Mouse (Mus musculus) megakaryocyte, embryonic 14.5 days (primary cell): ENCODE results near the gene Mrpl39.

Experiments
- FLI1 ChIP-seq: IDR thresholded peaks from 2 replicates; pipeline ENCODE4 v1.6.1; 2012; ENCODE audit warnings: low read length, inconsistent platforms, mixed read lengths
- GATA1 ChIP-seq: IDR thresholded peaks from 3 replicates; pipeline ENCODE4 v1.6.1; 2012; ENCODE audit warnings: mixed read lengths, low read length, inconsistent platforms, borderline replicate concordance

GRCm38 (mm10) chr16:84706571-84706970 is 29.0 kb downstream of the Mrpl39 start:
- TF ChIP-seq GATA1 (no peak), FLI1 (no peak)
